Mouse (Mus musculus) kidney, adult 2 months (tissue): ENCODE measurements around the gene 4930426L09Rik. TPM values are rescaled to one million over a fixed set of nuclear protein-coding genes. Genes with fewer than 3 reads are reported as not detected.
"Not testable (repeated sequence)": the region's sequence is repeated elsewhere in the genome, so short reads cannot be mapped to it uniquely, and the experiment has no call there.

Experiments
- DNase-seq: peaks from one replicate; pipeline ENCODE4 v3.0.0; 2021
- H3K27ac ChIP-seq: fragments of 200-500 bp; 2 replicates; pipeline ENCODE4 v1.5.1; 2012; ENCODE audit warnings: low read depth, low read length, control low read depth, inconsistent platforms; ENCODE audit not compliant: insufficient read depth
- H3K27me3 ChIP-seq: fragments of 200-500 bp; replicated peaks from 2 replicates; pipeline ENCODE4 v1.6.1; 2012; ENCODE audit warnings: mild to moderate bottlenecking, moderate library complexity, low read length, inconsistent platforms; ENCODE audit not compliant: control insufficient read depth, insufficient read depth
- H3K36me3 ChIP-seq: fragments of 200-500 bp; 2 replicates; pipeline ENCODE4 v1.6.1; 2012; ENCODE audit warnings: mild to moderate bottlenecking, moderate library complexity, low read length, inconsistent platforms; ENCODE audit not compliant: control insufficient read depth, insufficient read depth
- H3K4me1 ChIP-seq: fragments of 200-500 bp; 2 replicates; pipeline ENCODE4 v1.6.1; 2011; ENCODE audit warnings: low read length; ENCODE audit not compliant: control insufficient read depth, insufficient read depth
- H3K4me3 ChIP-seq: fragments of 200-500 bp; 2 replicates; pipeline ENCODE4 v1.5.1; 2011; ENCODE audit warnings: mild to moderate bottlenecking, low read depth, low read length, control low read depth; ENCODE audit not compliant: insufficient read depth
- CTCF ChIP-seq: fragments of 200-500 bp; conservative IDR thresholded peaks from 2 replicates; pipeline ENCODE4 v1.5.1; 2011; ENCODE audit warnings: low read depth, mild to moderate bottlenecking, control low read depth, low read length, moderate library complexity, mixed read lengths; ENCODE audit not compliant: insufficient read depth, insufficient read length
- POLR2A ChIP-seq: fragments of 200-500 bp; IDR thresholded peaks from one replicate; pipeline ENCODE4 v1.6.1; 2011; ENCODE audit warnings: low read depth, low read length, control low read depth
- WGBS: fragments of 180-500 bp; shearing (Covaris S2); methylation state at CpG from one replicate; pipeline ENCODE4 v1.1.7; 2018; 5-methylcytosine and 5-hydroxymethylcytosine counted together
- polyA plus RNA-seq: library from polyadenylated mRNA; depleted of rRNA; stranded (reverse); fragments of >200 nt; gene quantifications from 2 replicates; pipeline ENCODE4 v1.2.3, GENCODE M21; 2012

4930426L09Rik gene
- polyA plus RNA-seq, 1 experiment: 0.38 TPM

GRCm38 (mm10) chr2:18996451-18997211 is 1.5 kb upstream of the 4930426L09Rik start:
- Histone ChIP-seq H3K4me1 (no peaks in the 10 kb centered on the region), H3K36me3 (no peaks in the 10 kb centered on the region), H3K27ac (no peak overlapping the region), H3K27me3 (no peaks in the 10 kb centered on the region), H3K4me3 (peak overlapping the region; percentile 65)
- 3% methylated on average over 25 of the region's 25 CpGs for WGBS
- TF ChIP-seq POLR2A (no peak), CTCF (no peak)
- DNase-seq: peak; percentile 27

DNA sequence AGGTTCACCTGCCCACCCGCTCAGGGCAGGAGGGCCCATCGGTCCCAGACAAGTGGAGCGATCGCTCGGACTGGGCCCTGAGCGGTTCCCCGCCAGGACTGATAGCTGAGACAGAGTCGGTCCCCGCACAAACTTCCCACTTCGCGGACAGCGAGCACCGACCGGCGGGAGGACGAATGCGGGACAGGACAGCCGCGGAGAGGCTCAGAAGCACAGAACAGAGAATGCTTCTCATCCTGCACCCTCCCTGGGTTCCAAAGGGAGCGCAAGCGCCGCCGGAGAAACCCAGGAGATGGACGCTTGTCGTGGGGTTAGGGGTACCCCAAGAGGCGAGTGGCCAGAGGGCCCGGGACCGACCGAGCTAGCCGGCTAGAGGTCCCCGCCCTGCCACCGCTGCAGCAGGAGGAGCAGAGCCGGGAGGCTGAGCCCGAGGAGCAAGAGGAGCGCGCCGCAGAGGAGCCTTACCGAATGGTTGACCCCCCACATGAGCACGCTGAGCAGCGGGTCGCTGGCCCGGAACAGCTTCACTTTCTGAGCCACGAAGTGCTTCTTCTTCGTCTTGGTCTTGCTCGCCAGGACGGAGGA is 664 bp upstream of the 4930426L09Rik start:
- under 1% methylated on average over 46 of the region's 46 CpGs for WGBS
- peak; percentile 42 for DNase-seq
- Histone ChIP-seq H3K27ac (peak overlapping the region; percentile 32), H3K36me3 (no peaks in the 10 kb centered on the region), H3K4me1 (no peaks in the 10 kb centered on the region), H3K4me3 (peak overlapping the region; percentile 65), H3K27me3 (no peaks in the 10 kb centered on the region)
- no peak for TF ChIP-seq CTCF
- no peak for TF ChIP-seq POLR2A

GRCm38 (mm10) chr2:18999395-18999794 is 1.3 kb downstream of the 4930426L09Rik start:
- Histone ChIP-seq H3K4me1 (no peaks in the 10 kb centered on the region), H3K27me3 (no peaks in the 10 kb centered on the region), H3K27ac (no peak overlapping the region), H3K4me3 (no peak overlapping the region), H3K36me3 (no peaks in the 10 kb centered on the region)
- 95% methylated on average over 2 of the region's 2 CpGs for WGBS
- no peak for TF ChIP-seq POLR2A
- no peak for TF ChIP-seq CTCF
- no peak for DNase-seq

DNA sequence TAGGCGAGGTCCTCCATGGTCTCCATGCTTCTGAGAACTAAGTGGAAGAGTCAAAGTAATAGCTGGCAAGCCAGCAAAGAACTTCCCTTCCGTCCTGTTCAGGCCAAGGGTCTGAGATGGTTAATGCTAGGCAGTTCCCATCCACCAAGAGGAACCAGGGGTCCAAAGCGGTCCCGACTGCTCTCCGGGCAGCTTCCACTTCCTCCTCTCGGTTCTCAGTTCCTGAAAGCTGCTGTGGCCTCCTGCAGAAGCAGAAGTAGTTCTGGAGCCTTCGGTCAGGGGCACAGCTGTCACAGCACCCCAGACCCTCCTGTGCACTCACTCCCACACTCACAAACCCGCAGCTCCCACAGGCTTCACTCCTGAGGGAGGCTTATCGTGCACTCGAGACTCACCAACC is 6.7 kb downstream of the 4930426L09Rik start:
- Histone ChIP-seq H3K27me3 (no peaks in the 10 kb centered on the region), H3K4me1 (no peaks in the 10 kb centered on the region), H3K36me3 (no peaks in the 10 kb centered on the region), H3K27ac (no peak overlapping the region), H3K4me3 (no peak overlapping the region)
- 47% methylated on average over 10 of the region's 10 CpGs for WGBS
- DNase-seq: peak; percentile 27
- TF ChIP-seq CTCF: no peak
- TF ChIP-seq POLR2A: no peak

- 90% methylated on average over 7 of the region's 7 CpGs for WGBS
- no peak for DNase-seq
- no peaks in the 10 kb centered on the region for H3K36me3 ChIP-seq
- no peaks in the 10 kb centered on the region for H3K27me3 ChIP-seq
- TF ChIP-seq CTCF (no peak), POLR2A (no peak)
- H3K27ac ChIP-seq: no peak overlapping the region
- H3K4me3 ChIP-seq: no peak overlapping the region
- H3K4me1 ChIP-seq: no peaks in the 10 kb centered on the region
Observed at GRCm38 (mm10) chr2:19006124-19006523, 8.0 kb downstream of the 4930426L09Rik start.

GRCm38 (mm10) chr2:19007580-19007979 is 9.4 kb downstream of the 4930426L09Rik start:
- TF ChIP-seq POLR2A (no peak), CTCF (no peak)
- Histone ChIP-seq H3K27ac (no peak overlapping the region), H3K27me3 (no peaks in the 10 kb centered on the region), H3K4me3 (no peak overlapping the region), H3K36me3 (no peaks in the 10 kb centered on the region), H3K4me1 (no peaks in the 10 kb centered on the region)
- no peak for DNase-seq
- WGBS: 54% methylated on average over 4 of the region's 4 CpGs

DNA sequence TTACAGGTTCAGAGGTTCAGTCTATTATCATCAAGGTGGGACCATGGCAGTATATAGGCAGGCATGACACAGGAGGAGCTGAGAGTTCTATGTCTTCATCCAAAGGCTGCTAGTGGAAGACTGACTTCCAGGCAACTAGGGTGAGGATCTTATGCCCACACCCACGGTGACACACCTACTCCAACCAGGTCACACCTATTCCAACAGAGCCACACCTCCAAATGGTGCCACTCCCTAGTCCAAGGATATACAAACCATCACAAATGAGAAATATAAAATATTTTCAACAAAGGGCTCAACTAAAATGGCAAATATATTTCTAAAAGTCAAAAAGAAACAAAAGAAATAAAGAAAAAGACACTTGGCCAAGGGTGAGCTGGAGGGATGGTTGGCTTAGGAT is 12.4 kb downstream of the 4930426L09Rik start:
- not testable (repeated sequence) for DNase-seq, H3K36me3 ChIP-seq, H3K4me1 ChIP-seq, H3K4me3 ChIP-seq, H3K27me3 ChIP-seq, H3K27ac ChIP-seq
- 89% methylated on average over 1 of the region's 1 CpGs for WGBS
